Mouse (Mus musculus) retina, postnatal 7 days (tissue): ENCODE data around the gene Ogfod2.

Experiments used
- DNase-seq: peaks from one replicate; pipeline ENCODE4 v3.0.0-alpha.2; 2012; ENCODE audit warnings: low read depth, low spot score

The Ogfod2 gene

DNA sequence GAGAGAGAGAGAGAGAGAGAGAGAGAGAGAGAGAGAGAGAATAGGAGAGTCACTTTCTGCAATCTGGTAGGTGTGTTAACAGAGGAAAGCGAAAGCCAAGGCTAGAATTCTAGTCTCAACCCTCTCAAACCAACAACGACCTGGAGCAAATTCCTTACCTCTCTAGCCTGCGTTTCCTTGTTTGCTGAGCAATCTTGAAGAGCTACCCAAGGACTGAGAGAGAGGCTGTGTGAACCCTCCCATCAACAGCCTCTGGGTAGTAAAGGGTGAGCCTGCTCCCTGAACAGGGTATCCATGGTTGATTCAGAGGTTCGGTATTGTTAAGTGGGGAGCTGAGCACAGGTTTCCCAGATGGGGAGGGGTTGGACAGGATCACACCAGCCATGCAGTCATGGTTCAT is 40.6 kb downstream of the Ogfod2 start:
- no peak for DNase-seq

- DNase-seq, result no peak
Observed at GRCm38 (mm10) chr5:124155943-124156342, 43.8 kb downstream of the Ogfod2 start.

DNA sequence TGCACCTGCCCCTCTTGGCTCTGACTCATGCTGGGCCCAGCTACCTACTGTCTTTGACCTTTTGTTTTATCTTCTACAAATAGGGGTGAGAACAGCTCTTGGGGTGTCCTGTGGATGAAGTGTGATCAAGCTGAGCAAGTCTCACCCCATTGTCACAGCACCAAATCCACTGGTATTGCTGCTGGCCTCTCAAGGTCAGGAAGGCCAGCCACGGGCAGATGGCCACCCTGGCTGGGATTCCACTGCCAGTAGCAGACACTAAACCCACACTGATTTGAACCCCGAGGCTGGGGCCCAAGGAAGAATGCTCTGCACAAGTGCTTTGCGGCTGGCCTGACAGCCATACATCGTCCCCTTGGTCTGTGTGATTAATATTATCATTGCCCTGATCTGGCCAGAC is 46.2 kb downstream of the Ogfod2 start:
- DNase-seq, result no peak

DNA sequence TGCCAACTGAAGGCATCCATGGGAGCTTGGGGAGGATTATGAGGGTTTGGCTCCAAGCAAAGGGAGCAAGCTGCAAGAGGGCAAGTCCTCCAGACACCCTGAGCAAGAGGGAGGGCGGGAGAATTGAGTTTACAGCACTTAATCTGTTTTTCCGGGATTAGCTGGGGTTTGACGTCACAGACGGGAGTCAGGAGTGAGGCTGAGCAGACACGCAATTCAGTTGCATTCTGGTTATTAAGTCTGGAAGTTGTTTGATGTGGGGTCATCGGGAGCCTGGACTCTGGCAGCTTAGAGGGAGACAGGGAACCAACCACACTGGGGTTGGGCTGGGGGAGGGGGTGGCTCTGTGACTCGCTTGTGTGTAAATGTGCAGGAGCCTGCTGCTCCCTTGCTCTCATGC is 47.4 kb downstream of the Ogfod2 start:
- DNase-seq, result peak; percentile 40

- no peak for DNase-seq
Observed at GRCm38 (mm10) chr5:124161831-124162230, 49.7 kb downstream of the Ogfod2 start.

- DNase-seq, result peak; percentile 68
Observed at GRCm38 (mm10) chr5:124162577-124162976, 50.5 kb downstream of the Ogfod2 start.

DNA sequence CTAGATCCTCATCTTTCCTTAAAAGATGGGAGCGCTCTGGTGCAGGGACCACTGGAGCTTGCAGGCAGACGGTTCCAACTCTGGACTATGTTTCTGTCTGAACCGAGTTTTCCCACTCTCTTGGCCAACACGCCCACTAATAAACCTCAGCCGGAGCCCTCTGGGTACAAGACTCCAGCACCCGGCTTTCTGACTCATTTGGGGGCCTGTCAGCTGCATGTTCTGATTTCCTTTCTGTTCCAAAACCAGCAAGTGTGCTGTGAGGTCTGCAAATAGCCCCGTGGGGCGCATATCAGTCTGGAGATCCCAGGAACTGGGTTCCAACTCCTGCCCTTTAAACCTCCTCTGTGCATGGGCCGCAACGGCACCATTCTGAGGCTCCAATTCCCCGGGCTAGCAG is 51.3 kb downstream of the Ogfod2 start:
- DNase-seq, result no peak
